Mouse (Mus musculus) bone marrow, adult 2 months (tissue): ENCODE measurements around the gene Gm26620.

ENCODE experiments used
- CTCF ChIP-seq: fragments of 200-500 bp; IDR thresholded peaks from 2 replicates; pipeline ENCODE4 v1.5.1; 2011; ENCODE audit warnings: low read length, control low read depth; ENCODE audit not compliant: control insufficient read depth, insufficient read depth
- POLR2A ChIP-seq: fragments of 200-500 bp; IDR thresholded peaks from 2 replicates; pipeline ENCODE4 v1.6.1; 2011; ENCODE audit warnings: low read depth, mild to moderate bottlenecking, control low read depth, low read length, borderline replicate concordance; ENCODE audit not compliant: control insufficient read depth

GRCm38 (mm10) chr1:170932043-170932442 lies 47.2 kb downstream of the Gm26620 start:
- TF ChIP-seq CTCF (no peak), POLR2A (no peak)
